Mouse (Mus musculus) neural tube, embryonic 15.5 days (tissue): ENCODE results near the gene Setd1a. TPM values are rescaled to one million over a fixed set of nuclear protein-coding genes. Genes with fewer than 3 reads are reported as not detected.

ENCODE experiments used
- ATAC-seq: fragments of 200-750 bp; cut with Nextera tagmentation; 2 replicates; pipeline ENCODE4 v1.8.0; 2017; ENCODE audit warnings: mild to moderate bottlenecking, moderate TSS enrichment, moderate library complexity; ENCODE audit not compliant: low FRiP score
- H3K27ac ChIP-seq: fragments of 300-500 bp; sonication (generic); replicated peaks from 2 replicates; pipeline ENCODE4 v1.5.1; 2015; ENCODE audit warnings: mild to moderate bottlenecking, inconsistent platforms
- H3K27me3 ChIP-seq: fragments of 300-500 bp; sonication (generic); replicated peaks from 2 replicates; pipeline ENCODE4 v1.6.1; 2015; ENCODE audit warnings: inconsistent platforms
- H3K36me3 ChIP-seq: fragments of 300-500 bp; sonication (generic); 2 replicates; pipeline ENCODE4 v1.6.1; 2015; ENCODE audit warnings: inconsistent platforms
- H3K4me1 ChIP-seq: fragments of 300-500 bp; sonication (generic); 2 replicates; pipeline ENCODE4 v1.6.1; 2015; ENCODE audit warnings: inconsistent platforms
- H3K4me2 ChIP-seq: fragments of 300-500 bp; sonication (generic); 2 replicates; pipeline ENCODE4 v1.6.1; 2015; ENCODE audit warnings: inconsistent platforms, mild to moderate bottlenecking, moderate library complexity
- H3K4me3 ChIP-seq: fragments of 300-500 bp; sonication (generic); replicated peaks from 2 replicates; pipeline ENCODE4 v1.5.1; 2015; ENCODE audit warnings: mild to moderate bottlenecking, inconsistent platforms
- H3K9ac ChIP-seq: fragments of 300-500 bp; sonication (generic); replicated peaks from 2 replicates; pipeline ENCODE4 v1.6.1; 2015; ENCODE audit warnings: mild to moderate bottlenecking, inconsistent platforms
- H3K9me3 ChIP-seq: fragments of 300-500 bp; sonication (generic); replicated peaks from 2 replicates; pipeline ENCODE4 v1.6.1; 2016; ENCODE audit warnings: inconsistent platforms
- WGBS: fragments of 180-500 bp; shearing (Covaris S2); methylation state at CpG from one replicate; pipeline ENCODE4 v1.1.7; 2015; ENCODE audit warnings: mixed read lengths; 5-methylcytosine and 5-hydroxymethylcytosine counted together
- polyA plus RNA-seq: library from polyadenylated mRNA; unstranded; fragments of >200 nt; fragmentation: Nextera tagmentation; extraction: Ambion mirVana; gene quantifications from 2 replicates; pipeline ENCODE4 v1.2.1, GENCODE M21; 2015

Setd1a gene
- polyA plus RNA-seq, 1 experiment from 2014 or later = 17.8 TPM

GRCm38 (mm10) chr7:127842001-127842718 lies 65.7 kb downstream of the Setd1a start:
- Histone ChIP-seq H3K9ac (peak overlapping the region; percentile 42), H3K36me3 (peaks cover 10% of the 10 kb centered on the region; the same call in 1 of the 2 replicates), H3K4me2 (peak overlapping the region; percentile 82), H3K27ac (peak overlapping the region; percentile 95), H3K4me3 (peak overlapping the region; percentile 64), H3K27me3 (no peaks in the 10 kb centered on the region), H3K4me1 (peaks cover 19% of the 10 kb centered on the region), H3K9me3 (no peaks in the 10 kb centered on the region)
- ATAC-seq = peak; percentile 71
- under 1% methylated on average over 40 of the region's 40 CpGs for WGBS

Other genes starting within 250 kb of the Setd1a start
- gene Tmem265, start 215.3 kb upstream of the Setd1a start, polyA plus RNA-seq = 6.9 and 7.3 TPM in 2 replicates
- 57.4 and 60.6 TPM in 2 replicates for gene Phkg2, start 203.3 kb upstream of the Setd1a start, polyA plus RNA-seq
- gene Ccdc189, start 188.1 kb upstream of the Setd1a start, polyA plus RNA-seq = 7.1 and 7.4 TPM in 2 replicates
- gene Rnf40, start 187.9 kb upstream of the Setd1a start, polyA plus RNA-seq = 37.9 and 38.5 TPM in 2 replicates
- 14.5 and 15.8 TPM in 2 replicates for gene Zfp629, start 160.9 kb upstream of the Setd1a start, polyA plus RNA-seq
- gene Bcl7c, start 67.7 kb upstream of the Setd1a start, polyA plus RNA-seq = 49.5 and 62.9 TPM in 2 replicates
- gene Ctf1, start 63.9 kb upstream of the Setd1a start, polyA plus RNA-seq = 3.6 and 6.2 TPM in 2 replicates
- gene Ctf2, start 44.5 kb upstream of the Setd1a start, polyA plus RNA-seq = 0.09 and 0.13 TPM in 2 replicates
- gene Fbxl19, start 32.1 kb upstream of the Setd1a start, polyA plus RNA-seq = 6.9 and 8.7 TPM in 2 replicates
- gene Orai3, start 6.9 kb upstream of the Setd1a start, polyA plus RNA-seq = 8.6 and 13.5 TPM in 2 replicates
- not detected in 2 replicates for gene Gm49388, start 8.9 kb downstream of the Setd1a start, polyA plus RNA-seq
- 9.8 and 11.6 TPM in 2 replicates for gene Hsd3b7, start 23.9 kb downstream of the Setd1a start, polyA plus RNA-seq
- 20.2 and 25.4 TPM in 2 replicates for gene Stx4a, start 47.6 kb downstream of the Setd1a start, polyA plus RNA-seq
- 66.0 and 70.8 TPM in 2 replicates for gene Stx1b, start 47.9 kb downstream of the Setd1a start, polyA plus RNA-seq
- 7.0 and 8.6 TPM in 2 replicates for gene Zfp646, start 99.6 kb downstream of the Setd1a start, polyA plus RNA-seq
- 28.9 and 30.4 TPM in 2 replicates for gene Zfp668, start 100.2 kb downstream of the Setd1a start, polyA plus RNA-seq
- gene Prss53, start 114.3 kb downstream of the Setd1a start, polyA plus RNA-seq = 1.1 and 1.2 TPM in 2 replicates
- gene Gm21974, start 118.8 kb downstream of the Setd1a start, polyA plus RNA-seq = not detected in 2 replicates
- gene Vkorc1, start 118.9 kb downstream of the Setd1a start, polyA plus RNA-seq = 86.2 and 96.0 TPM in 2 replicates
- gene Bckdk, start 127.4 kb downstream of the Setd1a start, polyA plus RNA-seq = 58.2 and 66.7 TPM in 2 replicates
- gene Kat8, start 135.8 kb downstream of the Setd1a start, polyA plus RNA-seq = 41.3 and 46.1 TPM in 2 replicates
- 0.40 and 5.1 TPM in 2 replicates for gene Prss8, start 153.4 kb downstream of the Setd1a start, polyA plus RNA-seq
- gene Prss36, start 170.1 kb downstream of the Setd1a start, polyA plus RNA-seq = 13.9 and 16.2 TPM in 2 replicates
- gene Fus, start 190.8 kb downstream of the Setd1a start, polyA plus RNA-seq = 357 and 362 TPM in 2 replicates
- 8.0 and 46.9 TPM in 2 replicates for gene Pycard, start 217.2 kb downstream of the Setd1a start, polyA plus RNA-seq
- gene Trim72, start 227.3 kb downstream of the Setd1a start, polyA plus RNA-seq = 0.31 and 0.40 TPM in 2 replicates